Mouse (Mus musculus) frontal cortex, postnatal 36 days (tissue): ENCODE results near the gene Cnot11.
"Not testable (repeated sequence)": the region's sequence is repeated elsewhere in the genome, so short reads cannot be mapped to it uniquely, and the experiment has no call there.

ENCODE experiments used
- DNase-seq, 2 experiments: peaks; one replicate each; pipeline ENCODE4 v3.0.0; 2022; ENCODE audit warnings: low spot score in 2 of 2

Cnot11 gene

GRCm38 (mm10) chr1:39579139-39579538, 44.3 kb downstream of the Cnot11 start:
- no peak for DNase-seq

- DNase-seq: no peak
Observed at GRCm38 (mm10) chr1:39581215-39581614, 46.4 kb downstream of the Cnot11 start.

- no peak for DNase-seq
Observed at GRCm38 (mm10) chr1:39583173-39583572, 48.4 kb downstream of the Cnot11 start.

DNA sequence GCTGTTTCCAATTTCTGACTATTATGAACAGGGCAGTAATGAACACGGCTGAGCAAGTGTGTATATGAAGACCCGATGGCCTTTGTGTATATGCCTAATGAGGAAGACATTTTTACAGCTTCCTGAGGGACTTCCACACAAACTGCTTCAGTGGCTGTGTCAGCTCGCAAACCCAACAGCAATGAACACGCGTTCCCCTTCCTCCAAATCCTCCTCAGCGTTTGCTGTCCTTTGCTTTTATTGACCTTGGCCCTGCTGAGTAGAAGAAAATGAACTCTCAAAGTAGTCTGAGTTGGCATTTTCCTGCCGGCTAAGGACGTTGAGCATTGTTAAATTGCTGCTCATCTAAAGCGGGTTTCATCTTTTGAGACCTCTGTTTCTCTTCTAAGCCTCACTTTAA, 50.6 kb downstream of the Cnot11 start:
- DNase-seq: no peak

DNA sequence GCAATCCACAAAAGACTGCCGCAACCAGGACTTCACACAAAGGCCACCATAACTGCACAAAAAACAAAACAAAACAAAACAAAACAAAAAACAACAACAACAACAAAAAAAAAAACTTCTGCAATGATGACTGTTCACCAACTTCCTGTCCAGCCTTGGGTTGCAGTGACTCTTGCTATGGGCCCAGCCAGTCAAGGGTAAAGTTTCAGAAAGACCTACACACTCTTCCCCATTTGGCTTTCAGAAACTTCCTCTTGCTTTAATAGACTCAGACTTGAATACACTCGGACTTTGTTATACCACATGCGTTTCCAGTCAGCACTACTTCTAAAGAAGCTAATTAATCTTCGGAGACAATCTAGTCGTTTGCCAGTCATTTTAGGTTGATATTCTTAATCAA, 55.4 kb downstream of the Cnot11 start:
- no peak for DNase-seq

- not testable (repeated sequence) for DNase-seq
Observed at GRCm38 (mm10) chr1:39591557-39591956, 56.8 kb downstream of the Cnot11 start.

DNA sequence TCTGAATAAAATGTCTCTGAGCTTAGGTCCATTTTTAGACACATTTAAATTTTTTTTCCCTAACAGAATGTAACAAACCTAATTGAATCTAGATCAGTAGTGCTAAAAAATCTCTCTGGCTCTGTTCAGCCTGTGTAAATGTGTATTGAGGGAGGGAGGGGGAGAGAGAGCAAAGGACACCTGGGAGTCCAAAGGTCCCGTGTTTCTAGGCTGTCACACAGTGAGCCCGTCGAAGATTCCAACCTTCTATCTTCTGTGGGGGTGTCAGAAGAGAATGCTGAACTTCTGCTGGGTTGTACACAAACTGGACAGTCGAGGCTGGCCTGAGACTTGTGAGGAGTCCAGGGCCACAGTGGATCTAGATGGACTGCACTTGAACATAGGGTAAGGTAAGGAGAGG, 57.3 kb downstream of the Cnot11 start:
- no peak for DNase-seq

DNA sequence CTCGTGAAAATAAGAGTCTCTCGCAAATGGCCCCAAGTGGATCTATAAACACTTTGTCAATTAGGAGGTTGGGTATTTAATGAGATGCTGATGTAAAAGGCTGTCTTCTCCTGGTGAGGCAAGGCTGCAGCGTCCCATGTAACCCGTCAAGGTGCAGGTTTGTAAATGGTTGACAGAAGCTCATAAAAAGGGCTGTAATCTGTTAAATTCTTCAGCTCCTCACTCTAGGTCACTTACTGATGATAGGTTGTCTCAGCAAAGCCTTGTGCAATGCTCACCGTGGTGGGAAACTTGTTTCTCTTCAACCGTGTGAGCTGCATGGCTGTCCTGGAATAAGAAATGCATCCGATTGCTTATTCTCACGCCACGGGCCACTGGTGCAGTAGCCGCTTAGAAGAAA, 59.0 kb downstream of the Cnot11 start:
- DNase-seq: no peak
